Mouse (Mus musculus): ENCODE results near the gene Fnbp1l. TPM values are rescaled to one million over a fixed set of nuclear protein-coding genes. Genes with fewer than 3 reads are reported as not detected.

The Fnbp1l gene
- total RNA-seq, 2 experiments from 2014 or later, result 17.2 to 23.0 TPM

DNA sequence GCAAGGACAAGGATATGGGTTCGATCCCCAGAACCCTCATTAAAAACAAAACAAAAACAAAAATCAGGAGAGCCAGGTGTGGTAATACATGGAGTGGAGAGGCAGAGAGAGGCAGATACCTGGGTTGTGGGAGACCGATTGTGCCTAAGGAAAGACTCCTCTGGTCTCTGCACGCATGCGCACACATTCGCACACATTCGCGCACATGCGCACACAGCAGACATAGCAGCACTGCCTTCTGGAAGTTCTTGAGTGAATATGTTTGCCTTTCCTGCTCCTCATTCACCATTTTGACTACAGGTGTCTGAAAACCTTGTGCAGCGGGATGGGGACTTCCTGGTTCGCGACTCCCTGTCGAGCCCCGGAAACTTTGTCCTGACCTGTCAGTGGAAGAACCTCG lies 111.7 kb downstream of the Fnbp1l start:
- no peak for DNase-seq
- intact Hi-C loops (cut with DNase I), result loop anchor here (5.0 to 10.0 kb wide), 2 partner anchors 219 to 277 kb away; partner anchors contain the start of gene Pde5a

DNA sequence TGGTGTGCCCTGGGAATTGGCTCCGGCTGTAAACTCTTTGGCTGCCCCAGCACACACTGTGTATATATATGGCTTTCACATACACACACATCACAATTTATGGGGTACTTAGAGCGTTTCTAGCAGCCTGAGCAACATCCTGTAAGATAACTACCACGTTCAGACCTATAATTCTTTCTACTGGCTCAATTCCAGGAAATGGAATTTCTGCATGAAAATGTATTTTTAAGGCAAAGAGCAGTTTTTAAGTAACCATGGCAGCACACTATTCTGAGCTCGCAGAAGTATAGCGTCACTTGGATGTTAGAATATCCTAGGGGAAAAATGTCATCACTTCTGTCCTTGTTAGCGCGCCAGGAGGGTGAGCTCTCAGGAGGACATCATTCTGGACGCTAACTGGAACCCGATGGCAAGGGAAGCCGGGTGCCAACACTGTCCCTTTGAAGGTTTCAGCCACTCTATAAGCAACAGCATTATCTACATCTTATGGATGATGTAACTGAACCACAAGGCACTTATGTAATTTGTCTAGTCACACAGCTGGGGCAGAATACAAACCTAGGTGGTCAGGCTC lies 113.1 kb downstream of the Fnbp1l start:
- no peak for DNase-seq
- intact Hi-C loops (cut with DNase I), result loop anchor here (5.0 to 10.0 kb wide), 2 partner anchors 221 to 278 kb away; partner anchors contain the start of gene Pde5a

DNA sequence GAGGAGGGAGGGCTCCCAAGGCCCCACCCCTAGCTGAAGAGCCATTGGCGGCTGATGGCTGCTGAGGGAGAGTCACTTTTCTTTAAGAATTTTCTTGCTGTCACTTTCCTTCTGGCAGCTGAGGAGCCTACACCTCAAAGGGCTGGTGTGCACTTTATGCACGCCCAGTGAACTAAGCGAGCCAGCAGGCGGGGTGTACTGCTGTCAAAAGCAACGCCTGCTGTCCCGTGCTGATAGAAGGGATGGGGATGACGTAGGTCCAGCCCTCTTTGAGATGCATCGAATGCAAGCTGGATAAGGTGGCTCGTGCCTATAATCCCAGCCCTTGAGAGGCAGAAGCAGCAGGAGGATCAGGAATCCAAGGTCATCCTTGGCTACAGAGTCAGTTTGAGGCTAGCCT lies 118.6 kb downstream of the Fnbp1l start:
- intact Hi-C loops (cut with DNase I), result loop anchor here (10.0 kb wide), 1 partner anchor 284 kb away; no protein-coding TSS in a partner anchor

DNA sequence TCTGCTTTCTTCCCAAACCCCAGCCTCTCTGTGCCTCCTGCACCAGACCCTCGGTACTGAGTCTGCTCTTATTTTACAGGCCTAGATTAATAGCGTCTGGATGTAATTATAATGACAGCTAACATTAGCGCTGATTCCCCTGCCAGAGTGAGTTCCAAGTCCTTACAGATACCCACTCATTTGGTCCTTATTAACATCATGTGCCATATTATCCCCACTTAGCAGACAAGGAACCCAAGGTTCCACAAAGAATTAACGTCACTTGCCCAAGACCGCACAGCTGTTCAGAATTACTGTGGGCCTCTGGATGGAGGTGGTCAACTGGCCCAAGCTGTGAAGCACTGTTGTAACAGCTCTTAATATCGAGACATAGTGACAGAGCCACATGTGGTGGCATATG lies 119.9 kb downstream of the Fnbp1l start:
- DNase-seq, result no peak
- intact Hi-C loops (cut with DNase I), result loop anchor here (10.0 kb wide), 1 partner anchor 285 kb away; no protein-coding TSS in a partner anchor

More for the DNA sequence above, 118.6 kb downstream of the Fnbp1l start:
- no peak for DNase-seq

DNA sequence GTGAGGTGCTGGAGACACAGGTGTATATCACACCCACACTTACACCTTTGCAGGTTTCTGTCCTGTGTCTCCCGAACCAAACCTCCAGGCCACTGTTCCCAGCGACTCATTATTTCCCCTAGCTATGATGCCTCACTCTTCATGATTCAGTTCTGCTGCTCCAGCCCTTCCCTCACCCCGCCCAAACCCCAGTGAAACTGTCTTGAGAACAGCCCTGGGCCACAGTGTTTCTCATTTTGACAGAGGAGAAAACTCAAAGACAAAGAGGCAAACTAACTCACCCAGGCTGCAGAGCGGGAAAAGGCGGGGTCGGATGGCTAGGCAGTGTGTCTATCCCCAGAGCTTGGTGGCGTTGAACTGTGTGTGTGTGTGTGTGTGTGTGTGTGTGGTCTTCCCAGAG lies 121.0 kb downstream of the Fnbp1l start:
- intact Hi-C loops (cut with DNase I), result no loop called here
- no peak for DNase-seq

DNA sequence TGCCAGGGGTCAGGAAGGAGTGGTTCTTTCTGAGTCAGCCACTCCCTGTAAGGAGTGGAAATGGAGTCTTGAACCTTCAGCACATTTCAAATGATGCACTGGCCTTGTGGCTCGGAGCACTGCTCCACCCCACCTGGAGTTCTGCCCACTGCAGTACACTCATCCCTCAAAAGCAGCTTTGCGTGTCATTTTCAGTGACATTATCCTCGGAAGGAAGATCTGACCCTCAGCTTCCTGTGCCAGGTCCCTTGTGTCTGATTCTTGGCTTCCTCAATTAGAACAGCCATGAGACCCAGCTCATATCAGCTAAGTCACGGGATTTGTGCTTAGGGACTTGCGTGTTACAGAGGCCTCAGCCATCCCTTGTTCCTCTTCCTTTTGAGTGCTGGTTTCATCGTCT lies 121.6 kb downstream of the Fnbp1l start:
- intact Hi-C loops (cut with DNase I), result no loop called here
- DNase-seq, result no peak

DNA sequence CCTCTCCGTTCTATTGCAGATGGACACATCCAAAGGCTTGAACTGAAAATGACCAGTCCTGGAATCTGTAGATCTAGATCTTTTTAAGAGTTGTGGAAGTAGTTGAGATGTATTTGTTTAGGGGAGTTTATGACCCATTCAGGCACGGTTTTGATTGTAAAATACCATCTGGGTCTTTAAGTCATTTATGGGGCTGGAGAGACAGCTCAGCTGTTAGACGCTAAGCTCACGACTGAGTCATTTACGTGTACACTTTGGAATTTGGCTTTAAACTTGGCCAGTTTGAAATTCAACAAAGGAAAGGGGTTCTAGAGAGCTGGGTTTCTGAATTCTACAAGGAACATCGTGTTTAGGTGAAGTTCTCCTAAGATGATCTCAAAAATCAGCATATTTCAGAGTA lies 124.8 kb downstream of the Fnbp1l start:
- intact Hi-C loops (cut with DNase I), result no loop called here
- no peak for DNase-seq

DNA sequence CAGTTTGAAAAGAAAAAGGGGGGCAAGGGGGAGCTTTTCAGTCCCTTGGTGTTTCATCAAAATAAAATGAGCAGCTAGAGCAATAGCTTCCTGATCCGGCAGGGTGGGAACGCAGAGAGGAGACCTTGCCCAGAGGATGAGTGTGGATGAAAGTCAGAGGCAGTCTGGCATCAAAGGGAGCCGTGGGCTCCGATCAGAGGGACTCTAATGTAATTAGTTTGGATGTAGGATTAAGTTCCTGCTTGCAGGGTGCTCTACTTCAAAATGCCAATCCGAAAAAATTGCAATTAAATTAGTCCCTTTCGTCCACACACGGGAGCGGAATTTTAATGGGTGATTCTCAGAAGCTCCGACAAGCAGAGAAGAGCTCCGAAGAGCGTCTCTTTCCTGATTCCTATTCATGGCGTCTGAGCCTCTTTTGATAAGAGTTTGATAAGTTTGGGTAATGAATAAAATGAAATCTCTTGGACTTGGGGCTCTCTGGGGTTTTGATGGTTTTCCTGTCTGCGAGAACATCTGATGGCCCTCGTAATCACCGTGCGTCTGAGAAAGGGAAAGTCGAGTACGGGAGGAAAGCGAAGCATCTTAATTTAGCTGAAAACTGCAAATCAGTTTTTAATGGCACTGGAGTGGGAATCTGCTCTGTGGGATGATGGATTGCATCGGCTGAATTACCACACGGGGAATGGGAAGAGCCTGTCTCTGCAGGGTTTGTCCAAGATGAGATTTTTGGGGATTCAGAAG lies 126.5 kb downstream of the Fnbp1l start:
- intact Hi-C loops (cut with DNase I), result no loop called here
- no peak for DNase-seq

DNA sequence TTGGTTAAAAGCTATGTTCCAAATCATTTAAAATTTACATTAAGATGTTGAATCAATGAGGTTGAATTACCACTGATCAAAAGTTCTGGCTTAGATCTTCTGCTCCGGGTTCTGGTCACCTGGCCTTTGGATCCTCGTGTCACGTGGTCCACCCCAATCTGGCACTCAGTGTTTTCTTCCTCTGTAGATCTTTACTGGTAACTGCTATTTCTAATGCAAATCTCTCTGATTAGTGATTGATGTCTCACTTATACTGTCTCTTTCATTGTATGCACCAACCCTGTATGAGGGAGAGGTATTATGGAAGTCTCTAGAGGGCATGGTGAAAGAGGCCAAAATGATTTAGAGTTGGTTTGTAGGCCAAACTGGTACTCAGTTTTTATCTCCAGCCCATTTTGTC lies 127.5 kb downstream of the Fnbp1l start:
- intact Hi-C loops (cut with DNase I), result no loop called here
- no peak for DNase-seq

DNA sequence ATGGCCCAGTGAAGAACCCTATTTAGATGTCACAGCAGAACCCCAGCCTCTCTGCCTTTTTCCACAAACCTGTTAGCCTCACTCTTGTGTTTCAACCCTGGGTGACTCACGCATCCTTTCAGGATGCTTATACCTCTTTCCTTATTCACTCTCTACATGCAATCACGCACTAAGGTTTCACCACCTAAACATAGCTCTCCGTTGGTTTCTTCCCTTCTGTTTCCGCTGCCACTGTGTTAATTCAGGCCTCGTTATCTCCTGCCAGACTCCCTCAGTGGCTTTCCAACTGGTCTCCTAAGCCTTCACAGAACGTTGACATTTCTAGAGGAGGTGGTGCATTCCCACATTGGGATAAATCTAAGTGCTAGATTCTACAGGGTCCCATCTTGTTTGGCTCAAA lies 128.9 kb downstream of the Fnbp1l start:
- DNase-seq, result no peak
- intact Hi-C loops (cut with DNase I), result no loop called here

Small RNAs within 50 kb of the gene (microRNA-seq; reads per million reads assigned to microRNA genes)
- 0 reads per million in 2 experiments for gene Mir7657 (ENCODE audit: borderline number of aligned reads in 2 of 2)

Other genes starting within 250 kb of the Fnbp1l start
- gene Pde5a, start 109.2 kb upstream of the Fnbp1l start, total RNA-seq (2021), result 1 to 10 TPM; 3.5 to 4.9 TPM

Measured in heart, postnatal 36 days (tissue).